Mouse (Mus musculus): Measurements from ENCODE around the gene Fkbp1b. TPM values are rescaled to one million over a fixed set of nuclear protein-coding genes. Genes with fewer than 3 reads are reported as not detected.

Gene Fkbp1b
- polyA plus RNA-seq, 1 experiment: 4.8 TPM

DNA sequence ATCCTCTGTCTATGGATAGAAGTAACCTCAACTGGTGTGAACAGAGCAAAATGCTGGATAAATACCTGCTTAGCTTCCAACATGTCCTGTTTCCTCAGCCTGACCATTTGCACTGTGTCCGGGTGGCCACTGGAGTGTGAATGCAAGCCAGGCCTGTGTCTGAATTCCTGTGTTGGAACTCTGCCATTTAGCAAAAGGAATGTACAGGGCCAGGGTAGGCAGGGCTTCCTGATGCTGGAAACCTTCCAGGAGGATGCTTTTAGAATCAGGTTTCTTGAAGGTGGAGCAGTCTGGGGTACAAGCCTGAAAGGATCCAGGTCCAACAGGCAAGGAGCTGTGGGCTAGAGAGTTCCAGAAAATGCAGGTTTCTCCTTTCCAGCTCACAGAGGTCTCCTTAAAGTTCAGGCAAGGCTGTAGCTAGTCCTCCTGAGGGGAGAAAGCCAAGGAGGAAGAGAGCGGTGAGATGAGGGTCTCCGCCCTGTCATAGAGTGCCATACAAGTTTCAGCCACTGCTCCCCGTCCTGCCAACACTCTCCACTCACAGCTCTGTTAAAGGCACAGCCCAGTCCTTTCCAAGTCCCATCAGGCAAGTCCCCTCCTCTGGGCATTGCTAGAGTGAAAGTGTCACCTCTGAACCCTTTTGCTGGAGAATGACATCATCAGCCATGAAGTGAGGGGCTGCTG is 22.4 kb upstream of the Fkbp1b start:
- TF ChIP-seq GATA1 (IDR thresholded peaks at IDR 0.05; ENCODE audit: low read length): no peak

DNA sequence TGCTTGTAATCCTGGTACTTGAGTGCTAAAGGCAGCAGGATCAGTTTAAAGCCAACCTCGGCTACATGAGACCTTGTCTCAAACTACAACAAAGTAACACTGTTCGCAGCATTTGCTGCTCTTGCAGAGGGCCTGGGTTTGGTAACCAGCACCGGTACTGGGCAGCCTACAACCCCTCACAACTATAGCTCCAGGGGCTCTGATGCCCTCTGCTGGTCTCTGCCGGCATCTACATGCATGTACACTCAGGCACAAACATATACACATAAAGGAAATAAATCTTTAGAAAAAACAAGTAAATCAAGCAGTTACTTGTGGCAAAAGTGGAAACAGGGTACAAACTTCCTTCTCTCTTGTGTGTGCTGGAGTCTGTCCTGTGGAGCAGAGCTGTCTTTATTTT is 21.3 kb upstream of the Fkbp1b start:
- no peak for TF ChIP-seq GATA1 (IDR thresholded peaks at IDR 0.05; ENCODE audit: low read length)

DNA sequence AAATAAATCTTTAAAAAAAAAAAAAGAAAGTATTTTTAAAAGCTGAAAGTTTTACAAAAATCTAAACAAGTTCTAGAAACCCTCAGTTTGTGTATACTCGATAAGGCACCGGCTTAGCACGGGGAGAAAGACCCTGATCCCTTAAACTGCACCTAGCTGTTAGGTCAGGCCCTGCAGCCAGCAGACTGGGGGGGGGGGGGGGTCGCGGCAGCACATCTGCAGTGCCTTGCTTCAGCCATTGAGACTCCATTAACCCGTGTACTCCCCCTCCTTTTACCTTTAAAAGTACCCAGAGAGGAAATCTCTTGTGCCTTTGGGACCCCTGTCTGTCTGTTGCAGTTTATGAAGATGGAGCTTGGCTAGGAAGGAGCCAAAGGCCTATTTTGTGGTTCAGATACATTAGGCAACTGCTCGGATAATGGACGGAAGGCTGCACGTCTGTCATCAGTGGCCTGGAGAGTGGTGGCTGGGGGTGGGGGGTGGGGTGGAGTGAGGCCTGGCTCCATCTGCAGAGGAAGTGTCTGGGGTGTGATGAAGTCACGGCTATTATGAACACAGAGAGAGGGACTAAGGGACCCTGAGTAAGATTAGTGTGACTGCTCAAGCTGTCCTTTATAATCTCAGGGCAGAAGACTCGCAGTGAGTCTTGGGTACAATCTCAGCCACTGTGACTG is 18.0 kb upstream of the Fkbp1b start:
- TF ChIP-seq GATA1 (IDR thresholded peaks at IDR 0.05; ENCODE audit: low read length): no peak

DNA sequence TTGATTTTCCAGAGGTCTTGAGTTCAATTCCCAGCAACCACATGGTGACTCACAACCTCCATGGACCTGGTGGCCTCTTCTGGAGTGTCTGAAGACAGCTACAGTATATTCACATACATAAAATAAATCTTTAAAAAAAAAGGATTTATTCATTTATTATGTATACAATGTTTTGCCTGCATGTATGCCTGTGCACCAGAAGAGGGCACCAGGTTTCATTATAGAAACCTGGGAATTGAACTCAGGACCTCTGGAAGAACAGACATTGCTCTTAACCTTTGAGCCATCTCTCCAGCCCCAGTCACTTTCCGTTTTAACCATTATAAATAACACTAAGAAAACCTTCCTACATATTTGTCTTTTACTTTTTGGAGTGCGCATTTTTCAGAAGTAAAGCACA is 15.4 kb upstream of the Fkbp1b start:
- TF ChIP-seq GATA1 (IDR thresholded peaks at IDR 0.05; ENCODE audit: low read length): no peak

DNA sequence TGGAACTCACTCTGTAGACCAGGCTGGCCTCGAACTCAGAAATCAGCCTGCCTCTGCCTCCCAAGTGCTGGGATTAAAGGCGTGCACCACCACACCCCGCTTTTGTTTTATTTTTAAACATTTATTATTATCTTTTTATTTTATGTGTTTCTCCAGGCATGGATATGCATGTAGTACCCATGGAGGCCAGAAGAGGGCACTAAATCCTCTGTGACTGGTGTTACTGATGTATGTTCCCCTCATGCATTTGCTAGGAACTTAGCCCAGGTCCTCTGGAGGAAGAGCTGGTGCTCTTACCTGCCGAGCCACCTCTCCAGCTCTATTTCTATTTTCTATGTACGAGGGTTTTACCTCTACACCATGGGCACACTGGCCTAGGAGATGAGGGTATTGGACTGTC is 14.8 kb upstream of the Fkbp1b start:
- no peak for TF ChIP-seq GATA1 (IDR thresholded peaks at IDR 0.05; ENCODE audit: low read length)

DNA sequence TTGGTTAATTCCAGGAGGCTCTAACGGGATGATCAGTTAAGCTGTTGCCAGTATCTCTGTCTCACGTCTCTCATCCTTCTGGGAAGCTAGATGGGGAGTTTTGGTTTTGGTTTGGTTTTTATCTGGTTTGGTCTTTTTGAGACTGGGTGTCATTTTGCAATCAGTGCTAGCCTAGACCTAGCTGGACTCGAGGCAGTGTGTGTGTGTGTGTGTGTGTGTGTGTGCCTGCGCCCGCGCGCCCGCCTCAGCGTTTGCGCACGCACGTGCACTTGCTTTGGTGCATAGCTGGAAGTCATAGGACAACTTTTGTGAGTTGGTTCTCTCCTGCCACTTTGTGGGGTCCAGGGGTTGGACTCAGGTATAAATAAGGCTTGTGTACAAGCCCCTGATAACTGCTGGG is 2.4 kb upstream of the Fkbp1b start:
- TF ChIP-seq GATA1 (IDR thresholded peaks at IDR 0.05; ENCODE audit: low read length): no peak

DNA sequence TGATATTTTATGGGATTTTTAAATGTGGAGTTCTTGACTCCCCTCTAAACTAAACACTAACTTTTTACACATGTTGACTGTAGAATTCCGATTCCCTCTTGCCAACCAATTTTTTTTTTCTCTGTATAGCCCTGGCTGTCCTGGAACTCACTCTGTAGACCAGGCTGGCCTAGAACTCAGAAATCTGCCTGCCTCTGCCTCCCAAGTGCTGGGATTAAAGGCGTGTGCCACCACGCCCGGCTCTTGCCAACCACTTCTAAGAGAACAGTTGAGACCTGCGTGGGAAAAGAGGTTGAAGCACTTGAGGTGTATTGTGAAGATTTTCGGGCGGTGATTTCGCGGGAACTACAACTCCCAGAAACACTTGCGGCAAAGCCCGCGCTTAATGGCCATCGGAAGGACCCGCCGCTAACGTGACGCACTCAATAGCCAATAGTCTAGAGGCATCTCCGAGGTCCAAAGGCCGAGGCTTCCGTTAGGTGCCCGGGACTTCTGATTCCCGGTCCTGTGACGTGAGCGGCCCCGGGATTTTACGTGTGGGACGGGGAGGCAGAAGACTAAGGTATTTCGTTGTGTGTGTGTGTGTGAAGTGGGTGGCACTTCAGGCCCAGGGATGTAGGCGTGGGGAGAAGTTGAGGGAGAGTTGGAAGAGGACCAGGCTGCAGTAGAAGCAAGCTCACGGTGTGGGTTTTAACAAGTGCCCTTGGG is 1.7 kb upstream of the Fkbp1b start, which contains the start of gene Wdcp:
Gene Wdcp, plus strand, starts transcription at position 414 of the 708 bp plus-strand sequence.
- TF ChIP-seq GATA1 (IDR thresholded peaks at IDR 0.05; ENCODE audit: low read length): no peak

DNA sequence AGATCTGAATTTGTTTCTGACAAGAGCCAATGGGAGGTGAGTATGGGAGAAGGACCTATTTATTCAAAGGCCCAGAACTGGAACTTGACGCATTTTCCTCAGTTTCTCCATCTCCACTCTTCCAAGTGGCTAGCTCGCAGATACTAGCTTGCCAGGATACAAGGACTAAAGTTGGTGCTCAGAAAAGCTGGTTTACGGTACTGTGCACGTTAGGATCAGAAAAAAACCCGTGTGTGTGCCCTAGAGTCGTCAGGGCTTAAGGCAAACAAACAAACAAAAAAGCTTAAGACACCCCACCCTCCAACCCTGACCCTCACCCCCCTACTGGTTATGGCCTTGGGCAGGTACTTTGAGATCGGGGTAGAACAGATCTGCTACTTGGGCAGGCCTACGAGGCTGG is 1.1 kb upstream of the Fkbp1b start:
- TF ChIP-seq GATA1 (IDR thresholded peaks at IDR 0.05; ENCODE audit: low read length): no peak

DNA sequence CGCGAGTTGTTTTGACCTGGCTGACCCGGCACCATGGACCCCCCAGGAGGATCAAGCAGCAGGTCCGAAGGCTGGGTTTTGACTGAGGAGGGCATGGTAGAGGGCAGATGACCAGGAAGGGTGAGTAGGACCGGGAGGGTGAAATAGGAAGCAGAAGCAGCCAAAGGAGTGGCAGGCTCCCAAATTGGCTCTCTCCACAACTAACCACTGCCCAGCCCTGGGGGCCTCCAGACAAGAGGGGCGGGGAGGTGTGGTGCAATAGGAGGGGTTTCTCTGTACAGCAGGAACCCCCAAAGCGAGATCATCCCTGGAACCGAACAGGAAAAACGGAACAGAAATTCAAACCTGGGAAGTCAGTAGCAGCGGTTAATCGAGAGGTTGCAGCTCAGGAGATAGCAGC is 650 bp downstream of the Fkbp1b start:
- TF ChIP-seq GATA1 (IDR thresholded peaks at IDR 0.05; ENCODE audit: low read length): no peak

DNA sequence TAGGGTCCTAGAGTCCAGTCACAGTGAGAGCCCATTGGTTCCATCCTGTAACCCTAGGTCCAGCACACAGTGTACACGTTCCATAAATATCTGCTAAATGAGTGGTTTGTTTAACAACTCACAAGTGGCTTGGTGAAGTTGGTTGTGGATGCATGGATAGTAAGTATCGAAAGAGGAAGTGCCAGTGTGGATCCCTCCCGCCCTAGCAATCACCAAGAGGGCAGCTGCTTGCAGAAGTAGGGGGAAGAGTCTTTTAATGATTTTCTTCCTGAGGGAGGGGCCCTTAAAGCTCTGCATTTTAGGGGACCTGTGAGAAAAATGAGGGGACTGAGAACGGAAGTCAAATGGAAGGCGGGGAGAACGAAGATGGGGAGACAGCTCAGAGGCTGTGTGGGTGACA is 1.4 kb downstream of the Fkbp1b start:
- TF ChIP-seq GATA1 (IDR thresholded peaks at IDR 0.05; ENCODE audit: low read length): no peak

DNA sequence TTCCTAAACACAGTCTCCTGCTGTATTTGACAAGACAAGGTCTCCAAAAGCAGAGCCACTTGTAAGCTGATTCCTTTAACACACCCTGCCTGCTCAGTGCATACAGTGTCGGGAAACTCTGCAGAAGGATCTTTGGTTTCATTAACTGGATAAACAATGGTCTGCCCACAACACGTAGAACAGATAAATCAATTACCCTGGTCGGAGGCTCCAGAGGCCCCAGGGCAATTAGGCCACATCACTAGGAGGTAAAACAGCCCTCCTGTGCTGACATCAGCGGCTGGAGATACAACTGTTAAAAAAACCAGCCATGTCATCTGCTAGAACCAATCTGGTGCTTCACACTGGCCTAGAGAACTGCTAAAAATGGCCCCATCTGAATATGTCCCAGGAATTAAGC is 4.4 kb downstream of the Fkbp1b start:
- TF ChIP-seq GATA1 (IDR thresholded peaks at IDR 0.05; ENCODE audit: low read length): no peak

DNA sequence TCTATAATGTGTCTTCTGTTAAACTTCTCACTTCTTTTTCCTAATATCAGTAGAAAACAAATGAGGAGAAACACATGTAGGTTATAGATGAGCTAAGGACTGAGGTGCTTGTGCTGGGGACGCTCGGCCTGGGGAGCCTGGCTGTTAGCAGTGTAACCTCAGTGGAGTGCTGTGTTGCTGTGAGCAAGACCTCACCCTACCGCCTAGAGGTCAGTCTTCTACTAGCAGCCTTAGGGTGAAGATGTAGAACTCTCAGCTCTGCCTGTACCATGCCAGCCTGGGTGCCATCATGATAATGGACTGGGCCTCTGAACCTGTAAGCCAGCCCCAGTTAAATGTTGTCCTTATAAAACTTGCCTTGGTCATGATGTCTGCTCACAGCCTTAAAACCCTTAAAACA is 14.1 kb downstream of the Fkbp1b start:
- no peak for TF ChIP-seq GATA1 (IDR thresholded peaks at IDR 0.05; ENCODE audit: low read length)

DNA sequence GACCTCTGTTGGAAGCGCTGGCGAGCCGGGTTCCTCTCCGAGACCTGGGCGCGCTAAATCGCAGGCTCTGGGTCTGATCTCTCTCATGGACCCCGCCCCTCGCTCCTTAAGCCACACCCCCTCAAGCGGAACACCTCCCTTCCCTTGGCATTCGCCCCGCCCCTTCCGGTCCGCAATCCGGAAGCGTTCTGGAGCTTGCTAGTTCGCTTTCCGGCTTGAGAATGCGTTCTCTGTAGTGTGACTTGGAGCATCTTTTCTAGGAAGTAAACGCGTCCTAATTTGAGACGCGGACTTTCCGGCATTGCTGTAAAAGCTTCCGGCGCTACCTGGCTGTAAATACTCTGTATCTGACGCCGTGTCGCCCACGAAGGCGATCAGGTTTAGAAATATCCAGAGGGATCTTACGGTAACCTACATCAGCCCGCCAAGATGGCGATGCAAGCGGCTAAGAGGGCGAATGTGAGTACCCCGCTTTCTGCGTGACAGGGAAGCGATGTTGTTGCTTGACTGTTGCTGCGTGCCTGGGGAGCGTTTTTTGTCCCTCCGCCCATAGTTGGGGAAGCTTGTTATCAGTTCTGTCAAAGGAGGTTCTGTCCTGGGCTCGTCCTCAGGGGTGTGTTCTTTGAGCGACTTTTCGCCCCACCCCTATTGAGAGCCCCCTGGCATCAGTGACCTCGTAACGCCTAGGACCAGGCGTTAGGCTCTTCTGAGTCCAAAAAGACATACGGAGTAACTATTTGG is 23.9 kb downstream of the Fkbp1b start, which contains the start of gene Sf3b6:
Gene Sf3b6, plus strand, starts transcription at position 184 of the 741 bp plus-strand sequence.
- no peak for TF ChIP-seq GATA1 (IDR thresholded peaks at IDR 0.05; ENCODE audit: low read length)

DNA sequence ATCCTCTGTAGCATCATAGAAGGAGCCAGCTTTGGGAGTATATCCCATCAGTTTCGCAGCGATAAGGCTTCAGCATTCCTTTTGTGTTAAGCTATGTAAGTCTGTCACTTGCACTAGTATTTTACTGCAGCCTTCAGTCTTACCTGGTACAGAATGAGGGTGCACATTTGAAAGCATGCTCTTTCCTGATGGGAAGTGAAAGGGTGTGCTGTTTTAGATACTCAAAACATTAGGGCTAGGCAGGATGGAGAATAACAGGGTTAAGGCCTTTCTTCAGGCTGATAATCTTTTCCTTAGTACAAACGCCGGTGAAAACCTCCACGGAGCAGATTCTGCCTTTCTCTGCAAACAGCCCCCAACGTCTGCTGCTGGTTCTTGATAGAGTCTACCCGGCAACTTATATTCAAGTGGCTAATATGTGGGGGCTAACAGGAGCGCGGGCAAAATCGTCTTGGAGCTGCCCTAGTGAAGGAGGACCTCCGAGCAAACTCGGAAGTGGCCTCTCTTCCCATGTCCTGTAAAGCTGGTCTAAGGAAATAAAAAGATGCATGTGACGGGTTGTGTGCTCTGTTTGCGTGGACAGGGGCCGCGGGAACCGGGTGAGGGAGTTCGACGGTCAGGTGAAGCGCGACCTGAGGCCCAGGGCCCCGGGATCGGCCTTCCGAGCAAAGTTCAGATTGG is 24.6 kb downstream of the Fkbp1b start:
- TF ChIP-seq GATA1 (IDR thresholded peaks at IDR 0.05; ENCODE audit: low read length): no peak

DNA sequence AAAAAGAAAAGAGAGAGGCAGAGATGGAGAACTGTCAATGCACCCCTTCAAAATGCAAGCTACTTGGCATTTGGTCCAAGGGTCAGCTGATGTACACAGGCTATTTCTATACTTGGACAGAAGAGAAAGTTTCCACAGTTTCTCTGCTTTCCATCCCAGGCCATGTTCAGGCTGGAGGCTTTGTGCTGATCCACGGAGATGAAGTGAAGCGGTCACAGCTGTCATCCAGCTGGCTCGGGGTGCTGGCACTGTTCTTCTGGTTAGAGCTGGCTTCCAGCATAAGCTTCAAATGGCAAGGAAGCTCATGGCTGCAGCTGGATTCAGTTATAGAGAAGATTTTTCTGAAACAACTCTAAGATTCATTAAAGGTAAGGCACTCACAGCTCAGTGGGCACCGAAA is 27.8 kb downstream of the Fkbp1b start:
- no peak for TF ChIP-seq GATA1 (IDR thresholded peaks at IDR 0.05; ENCODE audit: low read length)
